Comparison of ENCODE assay signal across 15 mouse cellular contexts in genomic region chr11:45440937-45441720, GRCm38 (mm10).
"Had no signal": no experiment of that assay in that cellular context is flagged by ENCODE, and none has a peak within 500 bp of the region (broad histone marks: within the 10 kb centered on the region; RNA-seq: fewer than 3 reads in every experiment).

No protein-coding gene starts in this region.

- DNase-seq: kidney, adult 11 months; kidney, adult 9 months; kidney, postnatal 10 days; kidney, postnatal 4 days; lung, postnatal 14 days; right cerebral cortex, adult 18-20 months; right cerebral cortex, postnatal 25 days; thymus, postnatal 4 days had no signal

- H3K9ac ChIP-seq: lung, embryonic 15.5 days; midbrain, embryonic 13.5 days; neural tube, embryonic 15.5 days had no signal

- H3K4me2 ChIP-seq: liver, embryonic 11.5 days; lung, embryonic 15.5 days; midbrain, embryonic 13.5 days; neural tube, embryonic 15.5 days had no signal

- H3K36me3 ChIP-seq: lung, embryonic 15.5 days; midbrain, embryonic 13.5 days; neural tube, embryonic 15.5 days had no signal

- H3K4me1 ChIP-seq: lung, embryonic 15.5 days; midbrain, embryonic 13.5 days; neural tube, embryonic 15.5 days had no signal

- H3K9me3 ChIP-seq: lung, embryonic 15.5 days; midbrain, embryonic 13.5 days; neural tube, embryonic 15.5 days had no signal

- ATAC-seq: midbrain, embryonic 13.5 days had no signal

- H3K27me3 ChIP-seq: lung, embryonic 15.5 days; midbrain, embryonic 13.5 days; neural tube, embryonic 15.5 days had no signal

- H3K27ac ChIP-seq: layer of hippocampus, adult 2 months; lung, embryonic 15.5 days; midbrain, embryonic 13.5 days; neural tube, embryonic 15.5 days; stomach, postnatal 0 days had no signal

- H3K4me3 ChIP-seq: layer of hippocampus, adult 2 months; lung, embryonic 15.5 days; midbrain, embryonic 13.5 days; myocyte; neural tube, embryonic 15.5 days had no signal
